Mouse (Mus musculus) lung, adult 2 months (tissue): Measurements from ENCODE around the gene Gm37240. TPM values are rescaled to one million over a fixed set of nuclear protein-coding genes. Genes with fewer than 3 reads are reported as not detected.
A peak's percentile ranks its signal among the peaks of the same experiment; 100 is the strongest.

Experiments used
- DNase-seq: peaks from one replicate; pipeline ENCODE4 v3.0.0; 2022
- H3K4me1 ChIP-seq: fragments of 200-500 bp; 2 replicates; pipeline ENCODE4 v1.6.1; 2011; ENCODE audit warnings: low read length; ENCODE audit not compliant: control insufficient read depth, insufficient read depth
- H3K4me3 ChIP-seq: fragments of 200-500 bp; replicated peaks from 2 replicates; pipeline ENCODE3; 2011; ENCODE audit warnings: low read depth, mild to moderate bottlenecking, control low read depth, low read length; ENCODE audit errors: extremely low read depth
- CTCF ChIP-seq: fragments of 200-500 bp; IDR thresholded peaks from 2 replicates; pipeline ENCODE4 v1.5.1; 2011; ENCODE audit warnings: mild to moderate bottlenecking, low read length, control low read depth; ENCODE audit not compliant: insufficient read depth
- POLR2A ChIP-seq: fragments of 200-500 bp; IDR thresholded peaks from 2 replicates; pipeline ENCODE4 v1.6.1; 2011; ENCODE audit warnings: low read depth, mild to moderate bottlenecking, control low read depth, low read length, borderline replicate concordance; ENCODE audit errors: extremely low read depth
- WGBS: fragments of 180-500 bp; shearing (Covaris S2); methylation state at CpG from one replicate; pipeline ENCODE4 v1.1.7; 2018; 5-methylcytosine and 5-hydroxymethylcytosine counted together
- polyA plus RNA-seq: library from polyadenylated mRNA; depleted of rRNA; stranded (reverse); fragments of >200 nt; gene quantifications from 2 replicates; pipeline ENCODE4 v1.2.3, GENCODE M21; 2012

Gene Gm37240
- polyA plus RNA-seq, 1 experiment = 16.9 TPM

DNA sequence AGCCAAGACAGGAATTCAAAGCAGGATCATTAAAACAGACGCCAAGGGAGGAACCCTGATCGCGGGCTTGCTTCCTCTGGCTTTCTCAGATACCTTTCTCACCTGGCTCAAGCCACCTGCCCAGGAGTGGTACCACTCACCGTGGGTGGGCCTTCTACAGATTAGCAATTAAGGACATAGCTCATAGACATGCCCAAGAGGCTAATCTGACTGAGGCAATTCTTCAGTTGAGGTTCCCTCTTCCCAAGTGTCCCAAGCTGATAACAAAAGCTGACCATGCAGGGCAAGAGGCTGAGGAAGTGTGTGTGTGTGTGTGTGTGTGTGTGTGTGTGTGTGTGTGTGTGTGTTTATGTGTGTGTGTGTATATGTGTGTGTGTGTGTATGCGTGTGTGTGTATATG, 31.4 kb downstream of the Gm37240 start:
- WGBS = 67% methylated on average over 5 of the region's 5 CpGs
- no peak overlapping the region for H3K4me3 ChIP-seq
- H3K4me1 ChIP-seq = peaks cover 5% of the 10 kb centered on the region
- no peak for DNase-seq
- TF ChIP-seq CTCF = no peak
- TF ChIP-seq POLR2A = no peak

DNA sequence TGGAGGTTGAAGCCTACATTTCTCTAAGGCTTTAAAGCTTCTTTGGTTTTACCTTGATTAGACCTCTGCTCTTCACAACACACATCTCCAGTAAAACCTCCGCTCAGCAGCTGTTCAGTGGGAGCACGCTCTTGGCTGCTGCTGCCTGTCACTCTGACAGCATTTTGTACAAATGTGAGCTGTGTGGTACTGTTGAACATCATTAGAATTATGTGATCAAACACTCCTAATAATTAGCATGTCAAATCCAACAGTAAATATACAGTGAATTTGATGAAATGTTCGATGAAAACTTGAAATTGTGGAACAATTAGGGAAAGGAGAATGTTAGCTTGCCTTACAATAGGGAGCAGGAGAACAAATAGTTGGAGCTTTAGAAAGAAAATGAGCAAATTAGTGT, 32.3 kb downstream of the Gm37240 start:
- WGBS = 94% methylated on average over 3 of the region's 3 CpGs
- DNase-seq = no peak

DNA sequence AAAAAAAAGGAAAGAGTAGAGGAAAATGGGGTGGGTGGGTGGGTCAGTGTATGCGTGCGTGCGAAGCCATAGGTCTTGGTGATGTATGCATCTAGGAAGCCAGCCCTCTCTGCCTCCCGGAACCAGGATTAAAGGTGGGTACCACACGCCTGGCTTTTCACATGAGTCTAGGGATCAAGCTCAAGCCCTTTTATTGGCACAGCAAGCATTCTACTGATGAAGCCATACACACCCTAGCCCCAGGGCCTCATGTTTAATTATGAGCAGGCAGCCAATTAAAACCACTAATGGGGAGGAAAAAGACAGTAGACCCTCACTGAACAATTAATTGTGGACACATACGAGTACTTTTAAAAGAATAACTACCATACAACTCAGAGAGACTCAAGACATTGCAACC, 33.2 kb downstream of the Gm37240 start:
- H3K4me1 ChIP-seq = peaks cover 5% of the 10 kb centered on the region
- no peak for DNase-seq
- 93% methylated on average over 6 of the region's 6 CpGs for WGBS
- H3K4me3 ChIP-seq = no peak overlapping the region
- TF ChIP-seq POLR2A (no peak), CTCF (no peak)

More for the DNA sequence above, 32.3 kb downstream of the Gm37240 start:
- TF ChIP-seq CTCF (no peak), POLR2A (no peak)
- H3K4me1 ChIP-seq = peaks cover 5% of the 10 kb centered on the region
- no peak overlapping the region for H3K4me3 ChIP-seq

DNA sequence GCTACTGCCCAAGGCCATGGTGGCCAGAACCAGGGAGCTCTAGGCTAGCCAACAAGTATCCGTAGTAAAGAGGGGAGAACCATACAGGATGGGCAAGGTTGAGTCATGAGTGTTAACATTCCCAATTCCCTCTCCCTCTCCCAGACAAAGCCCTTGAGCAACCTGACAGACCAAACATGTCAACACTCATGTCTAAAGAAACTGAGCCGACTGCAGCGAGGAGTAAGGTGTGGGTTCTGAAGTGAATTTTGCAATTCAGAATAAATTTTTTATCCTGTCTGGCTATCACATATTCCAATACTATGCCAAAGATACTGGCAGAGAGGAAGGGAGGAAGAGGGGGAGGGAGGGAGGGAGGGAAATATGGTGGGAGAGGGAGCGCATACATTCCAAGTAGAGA, 33.6 kb downstream of the Gm37240 start:
- no peak for TF ChIP-seq POLR2A
- no peak for TF ChIP-seq CTCF
- no peak for DNase-seq
- 66% methylated on average over 4 of the region's 4 CpGs for WGBS

DNA sequence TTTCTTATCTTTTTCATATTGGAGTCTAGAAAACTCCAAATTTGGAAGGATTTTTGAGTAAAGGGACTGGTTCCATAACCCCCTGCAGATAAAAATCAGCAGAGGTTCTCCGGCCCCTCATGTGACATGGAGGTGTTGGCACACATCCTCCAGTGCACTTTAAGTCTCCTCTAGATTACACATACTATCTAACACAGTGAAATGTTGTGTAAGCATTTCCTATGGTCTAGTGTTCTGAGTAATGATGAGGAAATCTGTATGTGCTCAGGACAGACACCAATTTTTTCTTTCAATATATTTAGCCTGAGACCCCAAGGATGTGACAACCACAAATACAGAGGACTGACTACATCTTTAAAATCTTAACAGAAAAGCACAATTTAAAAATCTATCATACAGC, 37.2 kb downstream of the Gm37240 start:
- DNase-seq = no peak
- 78% methylated on average over 1 of the region's 1 CpGs for WGBS
- no peak for TF ChIP-seq CTCF
- no peak for TF ChIP-seq POLR2A

More for the DNA sequence above, 33.6 kb downstream of the Gm37240 start:
- Histone ChIP-seq H3K4me3 (no peak overlapping the region), H3K4me1 (peaks cover 5% of the 10 kb centered on the region)

DNA sequence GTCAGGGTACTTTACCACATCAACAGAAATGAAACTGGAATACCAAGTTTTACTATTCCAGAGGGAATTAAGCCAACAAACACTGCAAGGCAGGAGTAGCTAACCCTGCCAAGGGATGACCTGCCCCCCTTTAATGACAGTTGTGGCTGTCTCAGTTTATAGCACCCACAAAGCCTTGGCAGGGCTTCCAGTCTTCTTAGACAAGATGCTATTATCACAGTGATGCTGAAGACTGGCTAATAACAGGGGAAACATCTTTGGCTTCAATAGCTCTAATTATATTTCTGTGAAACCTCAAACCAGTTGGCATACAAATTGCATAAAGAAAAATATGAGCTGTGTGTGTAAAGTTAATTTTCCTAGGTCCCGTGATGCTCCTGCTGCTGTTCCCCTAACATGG, 41.0 kb downstream of the Gm37240 start:
- no peak for DNase-seq
- Histone ChIP-seq H3K4me1 (peaks cover 7% of the 10 kb centered on the region), H3K4me3 (no peak overlapping the region)
- TF ChIP-seq POLR2A (no peak), CTCF (no peak)
- 80% methylated on average over 1 of the region's 1 CpGs for WGBS

More for the DNA sequence above, 37.2 kb downstream of the Gm37240 start:
- H3K4me1 ChIP-seq = peaks cover 3% of the 10 kb centered on the region; the same call in 1 of the 2 replicates
- H3K4me3 ChIP-seq = no peak overlapping the region

DNA sequence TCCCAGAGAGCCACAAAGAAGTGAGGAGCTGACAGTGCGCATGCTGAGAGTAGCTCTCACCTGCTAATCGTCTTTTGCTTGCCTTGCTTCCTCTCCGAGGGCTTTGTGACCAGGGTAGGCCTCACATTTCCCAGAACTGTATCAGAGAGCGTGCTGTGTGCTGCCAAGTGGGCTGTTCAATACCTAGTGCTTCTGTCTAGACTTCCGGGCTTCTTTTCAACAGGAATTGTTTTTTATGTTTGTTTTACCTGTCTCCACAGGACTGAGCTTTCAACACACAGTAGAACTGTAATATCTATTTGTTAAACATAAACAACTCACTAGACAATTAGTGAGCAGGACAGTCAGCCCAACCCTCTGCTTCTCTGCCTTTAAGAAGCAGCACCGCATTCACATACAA, 42.0 kb downstream of the Gm37240 start:
- WGBS = 58% methylated on average over 6 of the region's 6 CpGs

DNA sequence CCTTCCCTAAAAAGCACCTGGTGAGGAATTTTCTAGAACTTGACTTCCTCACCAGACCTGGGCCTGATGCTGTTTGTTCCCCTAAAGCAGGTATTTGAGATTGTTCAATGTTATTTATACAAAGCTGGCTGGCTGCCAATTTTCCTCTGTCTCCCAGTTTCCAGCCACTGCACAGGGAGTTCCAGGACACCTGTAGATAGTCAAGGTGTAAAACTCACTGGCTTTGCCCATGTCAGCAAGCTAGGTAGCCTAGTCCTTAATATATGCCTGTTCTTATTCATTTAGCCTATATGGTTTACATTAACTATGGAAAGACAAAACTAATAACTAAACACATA, 44.5 kb downstream of the Gm37240 start:
- no peak for DNase-seq
- TF ChIP-seq POLR2A = no peak
- no peak for TF ChIP-seq CTCF
- no peak overlapping the region for H3K4me3 ChIP-seq
- peaks cover 7% of the 10 kb centered on the region for H3K4me1 ChIP-seq

More for the DNA sequence above, 42.0 kb downstream of the Gm37240 start:
- no peak for TF ChIP-seq POLR2A
- no peak for TF ChIP-seq CTCF
- Histone ChIP-seq H3K4me3 (no peak overlapping the region), H3K4me1 (peaks cover 7% of the 10 kb centered on the region)
- DNase-seq = no peak

DNA sequence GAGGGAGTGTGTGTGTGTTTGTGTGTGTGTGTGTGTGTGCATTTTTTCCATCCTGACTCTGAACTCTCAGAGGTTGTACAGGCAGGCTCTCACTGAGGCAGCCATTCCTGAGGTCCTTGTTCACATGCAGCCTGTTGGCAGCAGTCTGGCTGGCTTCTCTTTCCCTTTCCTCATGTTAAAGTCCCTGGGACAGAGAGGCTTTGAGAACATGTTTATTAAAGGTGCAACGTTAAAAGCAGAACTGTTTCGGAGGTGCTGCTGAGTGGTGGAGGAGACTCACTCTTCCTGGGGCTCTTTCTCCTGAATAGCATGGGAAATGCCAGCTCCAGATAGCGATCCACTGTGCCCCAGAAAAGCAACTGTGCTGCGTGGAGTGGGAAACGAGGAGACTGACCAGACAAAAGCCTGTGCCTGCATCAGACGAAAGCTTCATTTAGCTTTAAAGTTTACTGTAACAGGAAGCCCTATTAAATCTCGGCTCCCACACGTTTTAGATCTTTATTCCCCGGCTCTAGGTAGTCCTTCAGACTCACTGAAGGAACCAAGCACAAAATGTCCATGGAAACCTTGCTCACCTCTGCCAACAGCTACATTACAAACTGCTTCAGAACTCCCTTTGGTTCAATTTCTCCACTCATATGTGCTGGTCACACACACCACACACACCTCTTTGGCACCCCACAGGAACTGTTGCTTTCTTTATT, 45.0 kb downstream of the Gm37240 start:
- DNase-seq = no peak
- peak overlapping the region; percentile 32 for H3K4me3 ChIP-seq
- TF ChIP-seq CTCF = no peak
- TF ChIP-seq POLR2A = no peak
- WGBS = 13% methylated on average over 9 of the region's 9 CpGs
- H3K4me1 ChIP-seq = peaks cover 7% of the 10 kb centered on the region

DNA sequence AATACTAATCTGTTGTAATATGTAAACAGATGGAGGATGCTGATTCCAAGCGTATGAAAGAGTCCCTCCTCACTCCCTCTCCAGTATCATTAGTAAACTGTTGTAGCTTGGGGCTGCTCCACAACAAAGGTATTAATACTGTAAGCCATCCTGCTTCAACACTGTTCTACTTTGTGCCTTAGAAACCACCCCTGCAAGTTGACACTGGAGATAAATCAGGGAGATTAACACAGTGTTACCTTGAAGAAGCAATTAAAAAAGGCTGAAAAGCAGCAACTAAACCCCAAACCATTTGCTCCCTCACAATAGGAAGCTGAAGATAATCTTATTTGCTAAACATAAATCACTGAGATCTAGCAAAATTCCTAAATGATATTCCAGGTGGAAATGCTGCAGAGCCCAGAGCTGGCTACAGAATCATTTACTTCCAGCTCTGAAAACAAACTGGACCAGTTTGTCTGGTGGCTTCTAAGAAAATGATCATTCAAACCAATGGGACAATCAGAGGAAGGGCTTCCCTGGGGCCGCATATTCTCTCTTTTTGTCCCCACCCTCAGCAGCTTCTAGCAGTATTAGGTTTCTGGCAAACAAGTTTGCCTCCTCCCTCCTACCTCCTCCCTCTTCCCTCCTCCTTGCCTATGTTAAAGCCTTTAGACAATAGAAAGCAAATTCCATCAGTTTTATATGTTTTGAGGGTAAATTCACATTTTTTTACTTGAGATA, 45.7 kb downstream of the Gm37240 start:
- WGBS = 26% methylated on average over 2 of the region's 2 CpGs
- DNase-seq = no peak
- Histone ChIP-seq H3K4me1 (peaks cover 7% of the 10 kb centered on the region), H3K4me3 (no peak overlapping the region)
- TF ChIP-seq CTCF (no peak), POLR2A (no peak)

DNA sequence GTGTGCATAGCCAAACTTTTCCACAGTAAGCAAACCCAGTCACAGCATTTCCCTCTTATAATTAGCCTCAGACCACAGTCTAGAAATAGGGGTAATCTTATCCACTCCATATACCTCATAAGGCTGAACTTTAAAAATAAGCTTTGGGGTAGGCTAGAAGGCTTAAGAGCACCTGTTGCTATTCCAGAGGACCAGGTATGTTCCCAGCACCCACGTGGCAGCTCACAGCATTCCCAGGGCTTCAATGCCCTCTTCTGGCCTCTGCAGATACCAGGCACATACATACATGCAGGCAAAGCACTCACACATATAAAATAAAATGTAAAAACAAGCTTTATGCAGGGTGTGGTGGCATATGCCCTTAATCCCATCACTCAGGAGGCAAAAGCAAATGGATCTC, 53.7 kb downstream of the Gm37240 start:
- 77% methylated on average over 1 of the region's 1 CpGs for WGBS
- Histone ChIP-seq H3K4me3 (no peak overlapping the region), H3K4me1 (no peaks in the 10 kb centered on the region)
- TF ChIP-seq POLR2A (no peak), CTCF (no peak)
- no peak for DNase-seq
